7 mouse cellular contexts compared by ENCODE assay signal in the genomic region with DNA sequence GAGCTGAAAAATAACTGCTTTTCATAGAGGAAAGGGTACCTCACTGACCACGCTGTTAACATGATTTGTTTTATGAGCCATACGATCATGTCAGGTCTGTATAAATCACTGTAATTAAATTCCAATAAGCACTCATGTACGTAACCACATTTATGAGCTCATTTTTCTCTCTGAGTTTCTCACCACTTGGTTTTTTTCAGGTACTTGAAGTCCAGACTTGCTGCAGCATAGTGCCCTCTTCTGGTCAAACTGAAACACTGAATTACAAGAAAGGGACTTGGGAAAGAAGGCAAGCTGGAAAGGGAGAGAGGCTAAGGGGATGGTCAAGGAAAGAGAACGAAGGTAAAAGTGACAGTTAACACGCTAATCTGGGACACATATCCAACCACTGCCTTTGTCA.
A peak's percentile ranks its signal among the peaks of the same experiment; 100 is the strongest.
DNase-seq lines count a peak whose midpoint lies in the region; ATAC-seq and TF ChIP-seq lines count a peak whose summit lies in the region.

No protein-coding gene starts in this region.

- H3K9me3 ChIP-seq in limb, embryonic 11.5 days (ENCODE audit: control insufficient read depth, low read length): no peaks in the 10 kb centered on the region
- H3K9me3 ChIP-seq in limb, embryonic 10.5 days (replicated peaks): no peaks in the 10 kb centered on the region
- no peaks in the 10 kb centered on the region for H3K9me3 ChIP-seq in intestine, postnatal 0 days (ENCODE audit: control insufficient read depth)

- DNase-seq in limb, embryonic 11.5 days (ENCODE audit: low spot score): peak; percentile 35
- DNase-seq in limb, embryonic 10.5 days (ENCODE audit: low spot score): no peak
- peak; percentile 83 for DNase-seq in Muller cell, postnatal 12 days (ENCODE audit: inconsistent ontology term)
- DNase-seq in embryo, embryonic 11 days: peak; percentile 79
- DNase-seq in testis, postnatal 14 days (ENCODE audit: low spot score): peak; percentile 12

- no peaks in the 10 kb centered on the region for H3K27me3 ChIP-seq in limb, embryonic 11.5 days (ENCODE audit: control insufficient read depth, insufficient read depth, low read length)
- H3K27me3 ChIP-seq in limb, embryonic 10.5 days (ENCODE audit: low read depth, poor library complexity, severe bottlenecking): 0 out of 2 replicates have a peak, but pooled peaks cover 3% of the 10 kb centered on the region
- no peaks in the 10 kb centered on the region for H3K27me3 ChIP-seq in intestine, postnatal 0 days (replicated peaks; ENCODE audit: control insufficient read depth, insufficient read depth, low read length)

- H3K9ac ChIP-seq in limb, embryonic 11.5 days (ENCODE audit: low read length): no peak overlapping the region
- no peak overlapping the region for H3K9ac ChIP-seq in intestine, postnatal 0 days (ENCODE audit: low read depth, low read length)

- peak; percentile 62; the same call in 1 of the 2 replicates for ATAC-seq in limb, embryonic 11.5 days (ENCODE audit: insufficient number of reproducible peaks, low FRiP score, low TSS enrichment, low read depth)
- no peak for ATAC-seq in intestine, postnatal 0 days
- ATAC-seq in megakaryocyte, adult 5-6 weeks (ENCODE audit: poor library complexity, severe bottlenecking): peak; percentile 44

- WGBS in limb, embryonic 11.5 days: 11% methylated on average over 5 of the region's 5 CpGs
- WGBS in limb, embryonic 10.5 days: 12% methylated on average over 5 of the region's 5 CpGs
- 5% methylated on average over 5 of the region's 5 CpGs for WGBS in intestine, postnatal 0 days

- H3K27ac ChIP-seq in limb, embryonic 11.5 days (replicated peaks; ENCODE audit: low read depth, low read length): no peak overlapping the region
- no peak overlapping the region for H3K27ac ChIP-seq in limb, embryonic 10.5 days
- no peak overlapping the region for H3K27ac ChIP-seq in intestine, postnatal 0 days (ENCODE audit: low read depth, low read length)

- no peak overlapping the region for H3K4me2 ChIP-seq in limb, embryonic 11.5 days (ENCODE audit: low read depth, severe bottlenecking)
- no peak overlapping the region for H3K4me2 ChIP-seq in intestine, postnatal 0 days (replicated peaks; ENCODE audit: low read depth)

- peak; percentile 93 for TF ChIP-seq CTCF in intestine, postnatal 0 days (IDR thresholded peaks at IDR 0.05; ENCODE audit: low read depth)

- no peaks in the 10 kb centered on the region for H3K36me3 ChIP-seq in limb, embryonic 11.5 days (ENCODE audit: control insufficient read depth, insufficient read depth, low read length)
- no peaks in the 10 kb centered on the region for H3K36me3 ChIP-seq in limb, embryonic 10.5 days
- no peaks in the 10 kb centered on the region for H3K36me3 ChIP-seq in intestine, postnatal 0 days (ENCODE audit: control insufficient read depth, insufficient read depth)

- 0 out of 2 replicates have a peak, but pooled peaks cover 2% of the 10 kb centered on the region for H3K4me1 ChIP-seq in limb, embryonic 11.5 days (ENCODE audit: control insufficient read depth, insufficient read depth, low read length)
- 0 out of 2 replicates have a peak, but pooled peaks cover 4% of the 10 kb centered on the region for H3K4me1 ChIP-seq in limb, embryonic 10.5 days
- no peaks in the 10 kb centered on the region for H3K4me1 ChIP-seq in intestine, postnatal 0 days (replicated peaks; ENCODE audit: control insufficient read depth, insufficient read depth, low read length)

- no peak overlapping the region for H3K4me3 ChIP-seq in limb, embryonic 11.5 days (ENCODE audit: low read depth, low read length)
- H3K4me3 ChIP-seq in limb, embryonic 10.5 days: no peak overlapping the region
- no peak overlapping the region for H3K4me3 ChIP-seq in intestine, postnatal 0 days (ENCODE audit: low read depth, low read length)
